Mouse (Mus musculus): ENCODE data around the gene Rnaseh2b.

Gene Rnaseh2b

GRCm38 (mm10) chr14:62361263-62361980 is 69.0 kb downstream of the Rnaseh2b start:
- no peak for DNase-seq (ENCODE audit: low read depth)

- DNase-seq (ENCODE audit: low read depth): no peak
Observed at GRCm38 (mm10) chr14:62363774-62364173, 71.4 kb downstream of the Rnaseh2b start.

- peak; percentile 80 for DNase-seq (ENCODE audit: low read depth)
Observed at GRCm38 (mm10) chr14:62370819-62371218, 78.4 kb downstream of the Rnaseh2b start.

- DNase-seq (ENCODE audit: low read depth): no peak
Observed at GRCm38 (mm10) chr14:62374001-62374400, 81.6 kb downstream of the Rnaseh2b start.

GRCm38 (mm10) chr14:62375694-62376093 is 83.3 kb downstream of the Rnaseh2b start:
- DNase-seq (ENCODE audit: low read depth): no peak

DNA sequence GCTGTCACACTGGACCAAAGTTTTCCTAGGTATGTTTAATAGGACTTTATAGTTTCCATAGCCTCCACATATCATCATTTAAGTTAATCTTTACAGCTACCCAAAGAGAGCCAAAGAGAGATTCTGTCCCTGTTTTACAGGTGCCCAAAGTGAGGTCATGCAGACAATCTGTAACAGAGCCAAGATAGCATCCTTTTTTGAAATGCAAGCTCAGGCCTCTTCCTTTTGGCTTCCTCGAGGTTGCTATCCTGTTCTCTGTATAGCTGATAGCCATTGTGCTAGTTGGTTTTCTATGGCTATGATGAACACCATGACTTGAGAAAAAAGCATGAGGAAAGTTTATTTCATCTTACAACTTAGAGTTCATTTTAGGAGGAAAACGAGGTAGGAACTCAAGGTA is 83.7 kb downstream of the Rnaseh2b start:
- no peak for DNase-seq (ENCODE audit: low read depth)

- DNase-seq (ENCODE audit: low read depth): no peak
Observed at GRCm38 (mm10) chr14:62379391-62379790, 87.0 kb downstream of the Rnaseh2b start.

GRCm38 (mm10) chr14:62380606-62381005 is 88.2 kb downstream of the Rnaseh2b start:
- no peak for DNase-seq (ENCODE audit: low read depth)

- DNase-seq (ENCODE audit: low read depth): no peak
Observed at GRCm38 (mm10) chr14:62383109-62383508, 90.7 kb downstream of the Rnaseh2b start.

DNA sequence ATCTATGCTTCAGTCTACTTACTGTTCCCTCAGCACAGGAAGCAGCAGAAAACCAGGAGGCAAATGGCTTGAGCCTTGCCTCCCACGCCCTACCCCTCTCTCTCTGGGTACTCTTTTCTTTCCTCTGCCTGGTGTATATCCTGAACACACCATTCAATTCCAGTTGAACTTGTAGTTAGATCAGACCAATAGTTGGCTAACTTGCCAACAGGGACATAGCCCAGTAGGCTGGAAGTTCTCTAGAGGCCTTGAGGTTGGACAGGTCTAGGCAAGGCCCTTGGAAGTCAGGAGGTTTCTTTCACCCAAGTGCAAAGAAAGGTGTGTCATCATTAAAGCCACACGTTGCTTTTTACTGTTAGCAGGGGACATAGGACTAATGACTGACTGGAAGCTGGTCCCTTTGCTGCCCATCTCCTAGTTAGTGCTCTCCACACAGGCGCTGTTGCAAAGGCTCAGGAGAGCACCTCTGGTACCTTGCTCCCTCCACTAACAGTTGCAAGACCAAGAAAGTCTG is 91.5 kb downstream of the Rnaseh2b start:
- DNase-seq (ENCODE audit: low read depth): no peak

DNA sequence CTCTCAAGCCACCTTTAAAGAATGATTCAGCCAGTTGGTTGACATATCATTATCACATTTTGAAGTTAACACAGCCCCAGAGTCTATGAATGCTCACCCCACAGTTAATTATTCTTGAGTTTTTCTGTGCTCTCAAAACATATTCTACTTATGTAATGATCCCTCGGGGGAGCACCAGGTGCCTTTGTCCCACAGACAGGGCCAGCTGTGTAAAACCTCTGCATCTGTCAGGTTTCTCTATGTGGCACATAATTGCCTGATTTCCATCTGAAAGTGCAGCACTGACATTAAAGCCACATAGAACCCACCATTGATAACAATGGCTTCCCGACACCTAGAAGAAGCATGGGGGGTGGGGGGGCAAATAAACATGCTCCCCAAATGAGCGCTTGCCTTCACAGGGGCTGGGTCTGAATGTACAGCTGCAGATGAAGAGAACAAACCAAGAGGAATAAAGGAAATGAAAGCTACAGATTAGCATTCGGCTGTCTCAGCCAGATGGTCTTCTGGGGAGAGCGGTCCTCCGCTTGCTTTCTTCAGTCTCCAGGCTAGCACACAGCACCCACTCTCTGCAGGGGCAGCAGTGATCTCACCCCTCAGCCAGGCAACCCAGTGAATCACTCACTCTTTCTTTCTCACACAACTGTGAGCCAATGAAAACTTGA is 96.8 kb downstream of the Rnaseh2b start:
- peak; percentile 46 for DNase-seq (ENCODE audit: low read depth)

DNA sequence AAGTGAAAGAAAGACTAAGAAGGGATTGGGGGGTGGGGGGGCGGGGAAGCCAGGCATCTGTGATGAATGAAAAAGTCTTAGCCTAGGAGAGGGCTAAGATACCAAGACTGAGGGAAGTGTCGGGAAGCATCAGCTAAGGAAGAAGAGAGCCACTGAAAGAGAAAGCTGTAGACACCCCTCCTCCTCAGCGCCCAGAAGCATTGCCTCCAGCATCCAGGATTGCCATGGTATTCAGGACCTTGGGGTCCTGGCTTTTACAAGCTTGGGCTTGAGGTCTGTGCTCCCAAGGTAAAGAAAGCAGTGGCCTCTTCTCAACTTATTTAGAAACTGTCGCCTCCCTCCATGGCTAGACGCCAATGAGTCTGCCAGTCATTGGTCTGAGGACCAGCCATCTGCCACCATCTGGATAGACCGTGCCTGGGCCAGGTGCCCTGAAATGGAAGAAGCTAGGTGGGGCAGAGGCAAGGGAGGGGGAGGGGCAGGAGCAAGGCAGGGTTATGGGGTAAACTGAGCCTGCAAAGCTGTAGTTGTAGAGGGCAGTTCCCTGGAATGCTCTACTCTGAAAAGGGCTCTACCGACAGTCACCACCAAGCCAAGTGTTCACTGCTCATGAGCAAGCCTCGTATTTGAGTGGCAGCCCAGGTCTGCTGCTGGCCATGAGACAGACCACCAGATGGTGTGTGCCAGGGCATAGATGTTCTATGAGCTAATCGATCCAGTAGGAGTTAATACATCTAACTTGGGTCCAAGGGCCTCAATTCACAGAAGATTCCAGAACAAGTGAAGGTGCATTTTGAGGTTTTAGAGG is 97.5 kb downstream of the Rnaseh2b start:
- DNase-seq (ENCODE audit: low read depth): no peak

DNA sequence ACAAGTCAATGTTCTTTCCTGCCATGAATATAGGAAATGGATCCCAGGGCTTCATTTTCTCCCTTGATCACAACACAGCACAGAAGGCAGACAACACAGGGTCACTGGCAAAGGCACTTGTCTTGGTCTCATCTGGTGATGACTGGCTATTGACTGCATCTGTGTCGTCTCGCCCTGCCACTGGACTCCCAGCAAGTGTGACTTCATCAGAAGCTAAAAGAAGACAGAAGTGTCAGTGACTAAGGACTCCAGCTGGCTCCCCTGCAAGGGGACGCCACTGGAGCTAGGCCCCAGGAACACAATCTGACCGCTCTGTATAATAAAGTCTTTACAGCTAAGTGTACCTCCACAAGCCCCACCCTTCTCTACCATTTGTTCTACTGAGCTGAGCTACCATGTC is 100.4 kb downstream of the Rnaseh2b start:
- DNase-seq (ENCODE audit: low read depth): no peak

GRCm38 (mm10) chr14:62395346-62395745 is 103.0 kb downstream of the Rnaseh2b start:
- DNase-seq (ENCODE audit: low read depth): no peak

- DNase-seq (ENCODE audit: low read depth): no peak
Observed at GRCm38 (mm10) chr14:62416007-62416741, 123.8 kb downstream of the Rnaseh2b start.

DNA sequence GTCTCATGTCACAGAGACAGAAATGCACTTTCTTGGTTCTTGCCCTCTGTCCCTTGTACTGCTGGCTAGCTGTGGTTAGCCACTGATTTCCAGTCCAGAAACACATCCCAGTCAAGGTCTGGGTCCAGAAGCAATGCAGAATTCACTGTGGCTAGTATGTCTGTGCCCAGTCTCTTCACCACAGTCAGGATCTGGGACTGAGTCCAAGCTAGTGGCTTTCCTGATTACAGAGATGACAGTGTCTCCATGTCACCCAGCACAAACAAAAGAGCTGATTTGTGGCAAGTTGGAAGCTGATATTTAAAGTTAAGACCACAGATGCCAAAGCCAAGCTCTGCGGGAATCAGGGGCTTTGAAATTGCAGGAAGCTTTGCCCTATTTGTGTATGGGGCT is 124.3 kb downstream of the Rnaseh2b start:
- peak; percentile 30 for DNase-seq (ENCODE audit: low read depth)

DNA sequence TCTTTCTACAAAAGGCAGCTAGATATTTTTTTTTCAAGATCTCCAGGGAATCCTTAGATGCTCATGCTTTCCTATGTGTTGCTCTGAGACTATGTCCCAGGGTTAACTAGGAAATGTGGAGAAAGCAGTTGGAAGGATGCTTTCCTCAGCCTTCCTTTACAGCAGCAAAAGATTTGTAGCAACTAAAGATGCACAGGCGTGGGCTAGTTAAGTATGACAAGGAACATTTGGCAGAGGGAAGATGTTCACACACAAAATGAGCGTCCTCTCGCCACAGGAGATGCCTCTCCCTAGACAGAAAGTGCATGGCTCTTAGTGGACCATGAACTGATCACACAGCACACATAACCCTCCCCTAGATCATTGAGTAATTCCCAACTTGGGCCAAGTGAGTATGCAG is 125.1 kb downstream of the Rnaseh2b start:
- DNase-seq (ENCODE audit: low read depth): no peak

DNA sequence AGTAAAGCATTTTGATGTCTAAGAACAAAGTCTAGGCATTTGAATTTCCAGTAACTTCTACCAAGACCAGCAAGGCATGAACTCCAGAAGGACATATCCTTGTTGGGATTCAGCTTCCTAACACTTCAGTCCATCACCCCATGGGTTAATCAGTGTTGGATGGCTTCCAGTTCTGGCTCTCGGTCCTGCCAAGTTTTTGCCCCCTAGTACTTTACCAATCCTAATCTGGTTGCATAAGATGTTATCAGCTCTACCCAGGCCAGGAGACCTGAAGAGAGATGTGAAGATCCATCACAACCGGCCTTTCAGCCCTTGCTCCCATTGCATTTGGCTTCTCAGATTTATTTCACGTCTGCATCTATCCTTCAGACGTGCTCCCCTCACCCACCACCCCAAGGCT is 129.9 kb downstream of the Rnaseh2b start:
- no peak for DNase-seq (ENCODE audit: low read depth)
